Mouse (Mus musculus) c-Kit-negative CD71-positive TER-119-positive erythroid progenitor cells, embryonic 14.5 days (primary cell): ENCODE data around the gene Bpifa6.
"Not testable (repeated sequence)": the region's sequence is repeated elsewhere in the genome, so short reads cannot be mapped to it uniquely, and the experiment has no call there.

ENCODE experiments used
- DNase-seq: peaks from one replicate; pipeline ENCODE4 v3.0.0-alpha.2; 2013; ENCODE audit warnings: low read depth, low spot score

Bpifa6 gene

GRCm38 (mm10) chr2:153974582-153974981 lies at the start of gene Bpifa6:
Bpifa6 (plus strand) TSS chr2:153974945.
- DNase-seq, result no peak

- DNase-seq, result no peak
These were observed 44.8 kb upstream of the Bpifa6 start for GRCm38 (mm10) chr2:153929871-153930413.

- no peak for DNase-seq
These were observed 43.6 kb upstream of the Bpifa6 start for GRCm38 (mm10) chr2:153931125-153931524.

- DNase-seq, result no peak
These were observed 41.4 kb upstream of the Bpifa6 start for GRCm38 (mm10) chr2:153933311-153933710.

- DNase-seq, result no peak
These were observed 39.4 kb upstream of the Bpifa6 start for GRCm38 (mm10) chr2:153935348-153935747.

- DNase-seq, result no peak
These were observed 36.9 kb upstream of the Bpifa6 start, which contains the start of gene Bpifb4 for GRCm38 (mm10) chr2:153937843-153938242. Bpifb4 (plus strand) TSS chr2:153938212.

GRCm38 (mm10) chr2:153943537-153943936 lies 31.2 kb upstream of the Bpifa6 start:
- DNase-seq, result peak; percentile 33

- no peak for DNase-seq
These were observed 30.2 kb upstream of the Bpifa6 start for GRCm38 (mm10) chr2:153944567-153944966.

GRCm38 (mm10) chr2:153952897-153953296 lies 21.8 kb upstream of the Bpifa6 start:
- DNase-seq, result peak; percentile 21

GRCm38 (mm10) chr2:153953836-153954235 lies 20.9 kb upstream of the Bpifa6 start:
- peak; percentile 16 for DNase-seq

GRCm38 (mm10) chr2:153962821-153963331 lies 11.9 kb upstream of the Bpifa6 start:
- no peak for DNase-seq

- no peak for DNase-seq
These were observed 11.4 kb upstream of the Bpifa6 start for GRCm38 (mm10) chr2:153963334-153963733.

- DNase-seq, result no peak
These were observed 4.5 kb upstream of the Bpifa6 start for GRCm38 (mm10) chr2:153970221-153970620.

GRCm38 (mm10) chr2:153995770-153996169 lies 21.0 kb downstream of the Bpifa6 start:
- peak; percentile 24 for DNase-seq

- no peak for DNase-seq
These were observed 25.8 kb downstream of the Bpifa6 start for GRCm38 (mm10) chr2:154000501-154000900.

GRCm38 (mm10) chr2:154001056-154001455 lies 26.3 kb downstream of the Bpifa6 start:
- no peak for DNase-seq

- no peak for DNase-seq
These were observed 29.7 kb downstream of the Bpifa6 start for GRCm38 (mm10) chr2:154004456-154004855.

GRCm38 (mm10) chr2:154005094-154005493 lies 30.3 kb downstream of the Bpifa6 start:
- DNase-seq, result no peak

GRCm38 (mm10) chr2:154005734-154006133 lies 31.0 kb downstream of the Bpifa6 start:
- DNase-seq, result no peak

GRCm38 (mm10) chr2:154006331-154006730 lies 31.6 kb downstream of the Bpifa6 start:
- no peak for DNase-seq

- no peak for DNase-seq
These were observed 32.6 kb downstream of the Bpifa6 start for GRCm38 (mm10) chr2:154007381-154007780.

- DNase-seq, result no peak
These were observed 33.2 kb downstream of the Bpifa6 start, which contains the start of gene Bpifa2 for GRCm38 (mm10) chr2:154007965-154008364. Bpifa2 (plus strand) TSS chr2:154008265.

GRCm38 (mm10) chr2:154017990-154018389 lies 43.2 kb downstream of the Bpifa6 start:
- no peak for DNase-seq

GRCm38 (mm10) chr2:154024676-154025075 lies 49.9 kb downstream of the Bpifa6 start:
- DNase-seq, result not testable (repeated sequence)
